Mouse (Mus musculus) megakaryocyte, embryonic 14.5 days (primary cell): ENCODE measurements around the gene Sergef. TPM values are rescaled to one million over a fixed set of nuclear protein-coding genes. Genes with fewer than 3 reads are reported as not detected.

ENCODE experiments used
- H3K27me3 ChIP-seq: replicated peaks from 2 replicates; pipeline ENCODE3; 2012; ENCODE audit warnings: inconsistent platforms
- H3K36me3 ChIP-seq: replicated peaks from 2 replicates; pipeline ENCODE3; 2012; ENCODE audit warnings: low read length, inconsistent platforms, mixed read lengths
- H3K4me1 ChIP-seq: 2 replicates; pipeline ENCODE4 v1.6.1; 2012; ENCODE audit warnings: inconsistent platforms
- H3K4me3 ChIP-seq: replicated peaks from 2 replicates; pipeline ENCODE3; 2012; ENCODE audit warnings: moderate library complexity, mild to moderate bottlenecking, inconsistent platforms
- H3K9me3 ChIP-seq: 2 replicates; pipeline ENCODE4 v1.6.1; 2012; ENCODE audit warnings: inconsistent platforms
- FLI1 ChIP-seq: IDR thresholded peaks from 2 replicates; pipeline ENCODE4 v1.6.1; 2012; ENCODE audit warnings: low read length, inconsistent platforms, mixed read lengths
- GATA1 ChIP-seq: IDR thresholded peaks from 3 replicates; pipeline ENCODE4 v1.6.1; 2012; ENCODE audit warnings: mixed read lengths, low read length, inconsistent platforms, borderline replicate concordance
- polyA plus RNA-seq: library from polyadenylated mRNA; stranded (reverse); fragments of >175 nt; gene quantifications from 2 replicates; pipeline ENCODE4 v1.2.3, GENCODE M21; 2012; ENCODE audit warnings: low replicate concordance; ENCODE audit not compliant: insufficient read depth

Gene Sergef
- polyA plus RNA-seq, 1 experiment: 2.4 TPM

- no peaks in the 10 kb centered on the region for H3K9me3 ChIP-seq
- peaks cover 1% of the 10 kb centered on the region for H3K27me3 ChIP-seq
- no peak overlapping the region for H3K4me3 ChIP-seq
- H3K4me1 ChIP-seq: peaks cover 4% of the 10 kb centered on the region
- no peaks in the 10 kb centered on the region for H3K36me3 ChIP-seq
- TF ChIP-seq FLI1 (no peak), GATA1 (no peak)
Observed at GRCm38 (mm10) chr7:46492134-46492678, 147.4 kb downstream of the Sergef start.

DNA sequence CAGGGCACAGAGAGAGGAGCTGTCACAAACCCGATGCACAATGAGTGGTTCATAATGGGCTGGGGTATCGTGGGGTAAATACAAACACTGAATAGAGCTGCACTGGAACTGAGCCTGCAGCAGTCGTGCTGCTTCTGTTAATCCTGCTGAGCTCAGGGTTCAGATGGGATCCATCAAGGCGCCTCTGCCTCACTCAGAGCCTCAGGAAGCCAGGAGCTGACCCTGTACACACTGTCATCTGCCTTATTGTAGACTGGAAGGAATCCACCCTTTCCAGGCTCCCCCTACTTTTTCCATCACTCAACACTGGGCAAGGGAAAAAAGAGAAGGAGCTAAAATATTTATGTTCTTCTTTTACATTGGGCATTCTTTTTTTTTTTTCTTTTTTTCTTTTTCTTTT is 152.3 kb downstream of the Sergef start:
- no peaks in the 10 kb centered on the region for H3K36me3 ChIP-seq
- H3K4me3 ChIP-seq: no peak overlapping the region
- no peak for TF ChIP-seq FLI1
- no peak for TF ChIP-seq GATA1
- H3K9me3 ChIP-seq: no peaks in the 10 kb centered on the region
- H3K27me3 ChIP-seq: peaks cover 6% of the 10 kb centered on the region
- H3K4me1 ChIP-seq: peaks cover 5% of the 10 kb centered on the region

GRCm38 (mm10) chr7:46486761-46487160 is 152.8 kb downstream of the Sergef start:
- H3K4me3 ChIP-seq: no peak overlapping the region
- H3K27me3 ChIP-seq: peaks cover 6% of the 10 kb centered on the region
- H3K36me3 ChIP-seq: no peaks in the 10 kb centered on the region
- H3K4me1 ChIP-seq: peaks cover 11% of the 10 kb centered on the region
- no peak for TF ChIP-seq GATA1
- TF ChIP-seq FLI1: no peak
- no peaks in the 10 kb centered on the region for H3K9me3 ChIP-seq

GRCm38 (mm10) chr7:46484223-46484622 is 155.4 kb downstream of the Sergef start:
- Histone ChIP-seq H3K4me1 (peaks cover 15% of the 10 kb centered on the region), H3K36me3 (no peaks in the 10 kb centered on the region), H3K9me3 (no peaks in the 10 kb centered on the region), H3K4me3 (no peak overlapping the region), H3K27me3 (peaks cover 4% of the 10 kb centered on the region)
- no peak for TF ChIP-seq GATA1
- TF ChIP-seq FLI1: no peak

DNA sequence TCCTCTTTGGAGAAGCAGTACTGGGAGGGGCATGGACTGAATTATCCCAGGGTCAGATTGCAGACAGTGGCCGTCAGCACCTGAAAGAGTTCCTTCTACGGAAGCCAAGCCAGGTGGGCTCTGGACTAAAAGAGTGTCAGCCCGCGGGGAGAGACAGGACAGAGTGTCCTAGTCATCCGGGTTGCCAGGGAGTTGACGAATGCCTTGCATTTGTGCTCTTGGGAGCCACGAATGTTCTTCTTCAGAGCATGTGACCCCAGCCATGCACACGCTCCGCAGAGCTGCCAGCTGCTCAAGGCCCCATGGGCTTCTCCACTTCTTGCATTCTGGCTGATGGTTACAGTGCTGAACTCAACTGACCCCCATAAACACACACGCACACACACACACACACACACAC is 156.6 kb downstream of the Sergef start:
- Histone ChIP-seq H3K4me1 (peaks cover 15% of the 10 kb centered on the region), H3K27me3 (peaks cover 4% of the 10 kb centered on the region), H3K9me3 (no peaks in the 10 kb centered on the region), H3K4me3 (no peak overlapping the region), H3K36me3 (no peaks in the 10 kb centered on the region)
- no peak for TF ChIP-seq FLI1
- TF ChIP-seq GATA1: no peak

- no peak overlapping the region for H3K4me3 ChIP-seq
- TF ChIP-seq GATA1 (no peak), FLI1 (no peak)
- peaks cover 4% of the 10 kb centered on the region for H3K27me3 ChIP-seq
- H3K4me1 ChIP-seq: peaks cover 19% of the 10 kb centered on the region
- no peaks in the 10 kb centered on the region for H3K36me3 ChIP-seq
- no peaks in the 10 kb centered on the region for H3K9me3 ChIP-seq
Observed at GRCm38 (mm10) chr7:46482099-46482531, 157.5 kb downstream of the Sergef start.

DNA sequence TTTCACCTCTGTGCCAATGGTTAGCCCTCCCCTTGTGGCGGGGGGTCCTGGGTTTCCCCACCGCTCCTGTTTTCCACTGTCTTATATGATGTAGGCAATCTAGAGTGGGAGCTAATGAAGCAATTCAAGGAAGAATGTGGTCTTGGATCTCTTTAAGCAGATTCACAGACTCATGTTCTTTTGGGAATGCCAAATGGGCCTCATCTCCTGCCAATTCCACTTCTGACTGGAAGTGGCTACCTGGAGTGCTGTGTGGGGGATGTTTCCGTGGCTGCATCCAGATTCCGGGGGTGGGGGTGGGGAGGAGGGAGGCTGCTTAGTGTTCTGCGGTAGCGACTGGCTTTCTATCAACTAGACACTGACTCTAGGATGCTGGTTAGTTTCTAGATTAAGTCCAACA is 159.8 kb downstream of the Sergef start:
- H3K4me1 ChIP-seq: peaks cover 21% of the 10 kb centered on the region
- no peaks in the 10 kb centered on the region for H3K9me3 ChIP-seq
- H3K36me3 ChIP-seq: no peaks in the 10 kb centered on the region
- TF ChIP-seq FLI1 (no peak), GATA1 (no peak)
- no peak overlapping the region for H3K4me3 ChIP-seq
- peaks cover 2% of the 10 kb centered on the region for H3K27me3 ChIP-seq

DNA sequence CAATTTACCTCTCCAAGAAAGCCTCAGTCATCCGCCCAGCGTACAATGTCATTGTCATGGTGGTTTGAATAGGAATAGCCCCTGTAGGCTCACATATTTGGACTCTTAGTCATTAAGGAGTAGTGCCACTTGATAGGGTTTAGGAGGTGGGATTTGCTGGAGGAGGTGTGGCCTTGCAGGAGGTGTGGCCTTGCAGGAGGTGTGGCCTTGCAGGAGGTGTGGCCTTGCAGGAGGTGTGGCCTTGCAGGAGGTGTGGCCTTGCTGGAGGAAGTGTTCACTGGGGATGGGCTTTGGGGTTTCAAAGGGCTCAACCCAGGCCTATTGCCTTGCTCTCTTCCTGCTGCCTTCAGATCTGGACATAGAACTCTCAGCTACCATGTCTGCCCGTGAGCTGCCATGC is 162.2 kb downstream of the Sergef start:
- Histone ChIP-seq H3K9me3 (no peaks in the 10 kb centered on the region), H3K4me1 (peaks cover 17% of the 10 kb centered on the region), H3K36me3 (no peaks in the 10 kb centered on the region), H3K27me3 (peaks cover 4% of the 10 kb centered on the region), H3K4me3 (no peak overlapping the region)
- TF ChIP-seq FLI1 (no peak), GATA1 (no peak)

DNA sequence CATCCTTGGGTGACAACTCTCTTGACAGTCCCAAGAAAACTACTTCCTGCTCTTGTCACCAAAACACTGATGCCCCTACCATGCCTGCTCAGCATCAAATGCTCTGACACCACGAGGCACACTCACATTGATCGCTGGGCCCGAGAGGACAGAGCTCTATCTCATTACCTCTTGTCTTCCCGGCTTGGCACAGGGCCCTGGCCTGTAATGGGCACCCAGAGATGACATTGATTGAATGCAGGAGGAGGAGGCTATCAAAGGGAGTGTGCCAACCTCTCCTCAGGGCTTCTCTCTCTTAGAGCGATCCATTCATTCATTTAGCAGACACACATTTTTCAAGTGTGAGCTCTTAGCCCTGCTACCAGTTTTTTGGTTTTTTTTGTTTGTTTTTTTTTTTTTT is 164.1 kb downstream of the Sergef start:
- TF ChIP-seq FLI1 (no peak), GATA1 (no peak)
- no peaks in the 10 kb centered on the region for H3K9me3 ChIP-seq
- no peak overlapping the region for H3K4me3 ChIP-seq
- H3K27me3 ChIP-seq: peaks cover 4% of the 10 kb centered on the region
- H3K4me1 ChIP-seq: peaks cover 25% of the 10 kb centered on the region
- H3K36me3 ChIP-seq: no peaks in the 10 kb centered on the region

GRCm38 (mm10) chr7:46473141-46473540 is 166.5 kb downstream of the Sergef start:
- H3K4me3 ChIP-seq: no peak overlapping the region
- no peaks in the 10 kb centered on the region for H3K9me3 ChIP-seq
- H3K4me1 ChIP-seq: peaks cover 37% of the 10 kb centered on the region
- TF ChIP-seq GATA1 (no peak), FLI1 (no peak)
- H3K36me3 ChIP-seq: no peaks in the 10 kb centered on the region
- H3K27me3 ChIP-seq: peaks cover 4% of the 10 kb centered on the region

- no peak for TF ChIP-seq GATA1
- no peak for TF ChIP-seq FLI1
- Histone ChIP-seq H3K4me1 (peaks cover 31% of the 10 kb centered on the region), H3K36me3 (no peaks in the 10 kb centered on the region), H3K4me3 (peak overlapping the region; percentile 18), H3K9me3 (no peaks in the 10 kb centered on the region), H3K27me3 (peaks cover 14% of the 10 kb centered on the region)
Observed at GRCm38 (mm10) chr7:46471054-46471737, 168.4 kb downstream of the Sergef start.
